Mouse (Mus musculus): ENCODE data around the gene Ak3. TPM values are rescaled to one million over a fixed set of nuclear protein-coding genes. Genes with fewer than 3 reads are reported as not detected.

The Ak3 gene
- polyA plus RNA-seq, 1 experiment from 2014 or later, result 73.2 TPM

DNA sequence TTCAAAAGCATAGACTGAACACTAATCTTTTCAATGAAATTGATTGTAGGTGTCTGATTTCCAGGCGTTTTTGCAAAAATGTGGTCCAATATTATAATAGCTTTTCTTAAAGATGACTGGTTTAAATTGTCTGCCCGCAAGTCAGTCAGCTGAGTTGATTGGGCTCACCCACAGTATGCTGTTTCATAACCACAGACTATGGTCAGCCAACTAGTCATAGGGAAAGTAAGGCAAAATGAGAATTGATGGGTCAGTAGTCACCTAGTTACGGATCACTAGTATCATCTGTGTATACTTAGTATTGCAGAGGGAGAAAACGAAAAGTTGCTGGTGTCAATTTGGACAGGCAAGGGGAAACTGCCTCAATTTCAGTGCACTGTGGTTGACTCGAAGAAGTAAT lies 56.4 kb downstream of the Ak3 start:
- Histone ChIP-seq H3K36me3 (peaks cover 39% of the 10 kb centered on the region), H3K27ac (no peak overlapping the region), H3K4me2 (peak overlapping the region; percentile 67), H3K4me3 (replicated peaks) (peak overlapping the region; percentile 90), H3K4me1 (replicated peaks) (peaks cover 9% of the 10 kb centered on the region), H3K27me3 (no peaks in the 10 kb centered on the region), H3K9ac (replicated peaks) (peak overlapping the region; percentile 86; the same call in 1 of the 2 replicates), H3K9me3 (no peaks in the 10 kb centered on the region)
- no peak for ATAC-seq (ENCODE audit: insufficient number of reproducible peaks, insufficient read depth, low FRiP score, low TSS enrichment, low read depth)
- 70% methylated on average over 5 of the region's 5 CpGs for WGBS

DNA sequence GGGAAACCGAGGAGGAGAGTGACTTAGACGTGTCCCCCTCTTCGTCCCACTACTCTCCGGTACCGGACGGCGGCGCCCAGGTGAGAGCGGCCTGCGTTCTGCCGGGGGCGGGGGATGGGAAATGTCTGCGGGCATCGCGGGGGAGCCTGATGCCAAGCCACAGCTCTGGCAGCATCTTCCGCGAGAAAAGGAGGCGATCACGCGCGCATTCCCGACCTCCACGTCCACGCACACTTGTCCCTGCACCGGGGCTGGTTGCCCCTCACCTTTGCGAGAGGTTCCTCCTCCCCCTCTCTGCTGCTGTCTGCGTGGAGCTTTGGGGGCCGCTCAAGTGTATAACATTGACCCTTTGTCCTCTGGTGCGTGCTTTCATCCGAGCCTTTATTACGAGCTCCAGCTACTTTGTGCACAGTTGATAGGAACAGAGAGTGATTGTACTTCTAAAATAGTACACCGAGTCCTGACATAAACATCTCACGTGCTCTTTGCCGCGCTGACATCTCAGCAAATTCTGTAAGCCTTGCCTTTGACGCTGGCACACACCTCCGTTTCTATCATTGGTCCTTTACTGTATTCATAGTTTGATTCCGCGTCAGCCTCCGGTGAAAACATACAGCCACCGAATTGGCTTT lies 57.1 kb downstream of the Ak3 start:
- H3K27ac ChIP-seq, result peak overlapping the region; percentile 92
- no peaks in the 10 kb centered on the region for H3K9me3 ChIP-seq
- peaks cover 33% of the 10 kb centered on the region for H3K36me3 ChIP-seq
- 1% methylated on average over 40 of the region's 41 CpGs for WGBS
- H3K4me3 ChIP-seq (replicated peaks), result peak overlapping the region; percentile 90
- peak overlapping the region; percentile 86 for H3K9ac ChIP-seq (replicated peaks)
- H3K4me2 ChIP-seq, result peak overlapping the region; percentile 67
- peak; percentile 9 for ATAC-seq (ENCODE audit: insufficient number of reproducible peaks, insufficient read depth, low FRiP score, low TSS enrichment, low read depth)
- no peaks in the 10 kb centered on the region for H3K27me3 ChIP-seq
- peaks cover 9% of the 10 kb centered on the region for H3K4me1 ChIP-seq (replicated peaks)

GRCm38 (mm10) chr19:28990194-28990589 lies 57.6 kb downstream of the Ak3 start, which contains the start of gene Cdc37l1:
Gene Cdc37l1, plus strand, starts transcription at chr19:28990352.
- peak within 1 kb of the TSS; percentile 92 for H3K27ac ChIP-seq
- H3K36me3 ChIP-seq, result peaks cover 28% of the 10 kb centered on the region
- peak within 1 kb of the TSS; percentile 86 for H3K9ac ChIP-seq (replicated peaks)
- ATAC-seq (ENCODE audit: insufficient number of reproducible peaks, insufficient read depth, low FRiP score, low TSS enrichment, low read depth), result peak; percentile 97
- peak within 1 kb of the TSS; percentile 90 for H3K4me3 ChIP-seq (replicated peaks)
- no peaks in the 10 kb centered on the region for H3K27me3 ChIP-seq
- WGBS, result under 1% methylated on average over 37 of the region's 37 CpGs
- peaks cover 9% of the 10 kb centered on the region for H3K4me1 ChIP-seq (replicated peaks)
- H3K9me3 ChIP-seq, result no peaks in the 10 kb centered on the region
- H3K4me2 ChIP-seq, result peak within 1 kb of the TSS; percentile 67

- peaks cover 21% of the 10 kb centered on the region for H3K36me3 ChIP-seq
These were observed 58.2 kb downstream of the Ak3 start for GRCm38 (mm10) chr19:28989515-28989914.

GRCm38 (mm10) chr19:28982617-28983016 lies 65.1 kb downstream of the Ak3 start:
- Histone ChIP-seq H3K36me3 (no peaks in the 10 kb centered on the region), H3K4me3 (replicated peaks) (no peak overlapping the region), H3K27ac (no peak overlapping the region), H3K4me1 (replicated peaks) (no peaks in the 10 kb centered on the region), H3K9me3 (no peaks in the 10 kb centered on the region), H3K27me3 (no peaks in the 10 kb centered on the region), H3K4me2 (no peak overlapping the region), H3K9ac (replicated peaks) (no peak overlapping the region)
- WGBS, result 76% methylated on average over 7 of the region's 7 CpGs
- no peak for ATAC-seq (ENCODE audit: insufficient number of reproducible peaks, insufficient read depth, low FRiP score, low TSS enrichment, low read depth)

More at GRCm38 (mm10) chr19:28989515-28989914, 58.2 kb downstream of the Ak3 start:
- H3K4me3 ChIP-seq (replicated peaks), result peak overlapping the region; percentile 90
- H3K9me3 ChIP-seq, result no peaks in the 10 kb centered on the region
- no peak for ATAC-seq (ENCODE audit: insufficient number of reproducible peaks, insufficient read depth, low FRiP score, low TSS enrichment, low read depth)
- H3K4me1 ChIP-seq (replicated peaks), result peaks cover 9% of the 10 kb centered on the region
- peak overlapping the region; percentile 67 for H3K4me2 ChIP-seq
- peak overlapping the region; percentile 86 for H3K9ac ChIP-seq (replicated peaks)
- 63% methylated on average over 8 of the region's 8 CpGs for WGBS
- peak overlapping the region; percentile 92; the same call in 1 of the 2 replicates for H3K27ac ChIP-seq
- H3K27me3 ChIP-seq, result no peaks in the 10 kb centered on the region

DNA sequence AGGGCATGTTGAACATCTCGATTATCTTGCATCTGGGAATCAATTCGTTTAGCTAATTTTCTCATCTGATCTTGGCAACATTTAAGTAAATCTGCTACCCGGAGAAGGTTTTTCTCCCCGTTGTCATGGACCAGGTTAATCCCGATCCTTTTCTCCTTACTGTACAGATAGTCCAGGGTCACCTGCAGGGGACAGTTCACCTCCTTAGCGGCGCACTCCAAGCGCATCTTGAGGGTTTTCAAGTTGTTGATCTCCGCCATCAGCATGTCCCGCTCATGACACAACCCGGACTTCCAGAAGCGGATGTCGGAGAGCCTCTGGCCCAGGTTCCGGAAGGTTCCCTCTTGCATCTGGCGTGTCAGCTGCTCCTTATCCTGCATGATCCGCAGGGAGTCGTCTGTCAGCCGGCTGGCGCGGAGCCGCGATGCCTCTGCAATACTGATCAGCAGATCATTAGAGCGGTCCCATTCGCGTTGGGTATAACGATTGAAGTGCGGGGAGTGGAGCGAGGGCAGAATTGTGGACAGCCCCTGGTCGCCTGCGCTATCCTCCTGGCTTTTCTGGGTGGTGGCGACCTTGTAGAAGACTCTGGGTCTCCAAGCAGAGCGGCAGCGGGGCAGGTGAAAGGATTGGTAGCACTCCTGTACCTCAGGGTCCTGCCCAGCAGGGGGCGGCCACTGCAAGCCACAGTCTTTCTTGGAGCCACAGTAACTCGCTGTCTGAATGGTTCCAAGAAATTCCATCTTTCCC lies 72.7 kb downstream of the Ak3 start:
- peaks cover 10% of the 10 kb centered on the region for H3K27me3 ChIP-seq
- peak overlapping the region; percentile 37 for H3K4me3 ChIP-seq (replicated peaks)
- H3K27ac ChIP-seq, result no peak overlapping the region
- no peaks in the 10 kb centered on the region for H3K4me1 ChIP-seq (replicated peaks)
- H3K4me2 ChIP-seq, result peak overlapping the region; percentile 73
- H3K9me3 ChIP-seq, result no peaks in the 10 kb centered on the region
- no peaks in the 10 kb centered on the region for H3K36me3 ChIP-seq
- WGBS, result 19% methylated on average over 35 of the region's 35 CpGs
- no peak overlapping the region; the same call in 1 of the 2 replicates for H3K9ac ChIP-seq (replicated peaks)
- 0 out of 2 replicates have a peak, but pooled peaks have one; percentile 37 for ATAC-seq (ENCODE audit: insufficient number of reproducible peaks, insufficient read depth, low FRiP score, low TSS enrichment, low read depth)

Other genes starting within 250 kb of the Ak3 start
- 0.34 and 0.67 TPM in 2 replicates for gene Slc1a1, start 212.9 kb downstream of the Ak3 start, polyA plus RNA-seq (2016; fragmentation: Nextera tagmentation; extraction: Ambion mirVana)
- gene Plpp6, start 84.0 kb downstream of the Ak3 start, polyA plus RNA-seq (2016; fragmentation: Nextera tagmentation; extraction: Ambion mirVana), result 5.3 and 6.7 TPM in 2 replicates
- 0.33 and 0.44 TPM in 2 replicates for gene 4430402I18Rik, start 80.2 kb downstream of the Ak3 start, polyA plus RNA-seq (2016; fragmentation: Nextera tagmentation; extraction: Ambion mirVana)
- 48.2 and 48.8 TPM in 2 replicates for gene Cdc37l1, start 57.6 kb downstream of the Ak3 start, polyA plus RNA-seq (2016; fragmentation: Nextera tagmentation; extraction: Ambion mirVana)
- 59.3 and 61.5 TPM in 2 replicates for gene Rcl1, start 53.4 kb upstream of the Ak3 start, polyA plus RNA-seq (2016; fragmentation: Nextera tagmentation; extraction: Ambion mirVana)
- 12.3 and 14.6 TPM in 2 replicates for gene Jak2, start 203.9 kb upstream of the Ak3 start, polyA plus RNA-seq (2016; fragmentation: Nextera tagmentation; extraction: Ambion mirVana)